Mouse (Mus musculus): ENCODE results near the gene Gclm. TPM values are rescaled to one million over a fixed set of nuclear protein-coding genes. Genes with fewer than 3 reads are reported as not detected.
"Not testable (repeated sequence)": the region's sequence is repeated elsewhere in the genome, so short reads cannot be mapped to it uniquely, and the experiment has no call there.

Gene Gclm
- polyA plus RNA-seq, 1 experiment from 2014 or later: 64.6 TPM

DNA sequence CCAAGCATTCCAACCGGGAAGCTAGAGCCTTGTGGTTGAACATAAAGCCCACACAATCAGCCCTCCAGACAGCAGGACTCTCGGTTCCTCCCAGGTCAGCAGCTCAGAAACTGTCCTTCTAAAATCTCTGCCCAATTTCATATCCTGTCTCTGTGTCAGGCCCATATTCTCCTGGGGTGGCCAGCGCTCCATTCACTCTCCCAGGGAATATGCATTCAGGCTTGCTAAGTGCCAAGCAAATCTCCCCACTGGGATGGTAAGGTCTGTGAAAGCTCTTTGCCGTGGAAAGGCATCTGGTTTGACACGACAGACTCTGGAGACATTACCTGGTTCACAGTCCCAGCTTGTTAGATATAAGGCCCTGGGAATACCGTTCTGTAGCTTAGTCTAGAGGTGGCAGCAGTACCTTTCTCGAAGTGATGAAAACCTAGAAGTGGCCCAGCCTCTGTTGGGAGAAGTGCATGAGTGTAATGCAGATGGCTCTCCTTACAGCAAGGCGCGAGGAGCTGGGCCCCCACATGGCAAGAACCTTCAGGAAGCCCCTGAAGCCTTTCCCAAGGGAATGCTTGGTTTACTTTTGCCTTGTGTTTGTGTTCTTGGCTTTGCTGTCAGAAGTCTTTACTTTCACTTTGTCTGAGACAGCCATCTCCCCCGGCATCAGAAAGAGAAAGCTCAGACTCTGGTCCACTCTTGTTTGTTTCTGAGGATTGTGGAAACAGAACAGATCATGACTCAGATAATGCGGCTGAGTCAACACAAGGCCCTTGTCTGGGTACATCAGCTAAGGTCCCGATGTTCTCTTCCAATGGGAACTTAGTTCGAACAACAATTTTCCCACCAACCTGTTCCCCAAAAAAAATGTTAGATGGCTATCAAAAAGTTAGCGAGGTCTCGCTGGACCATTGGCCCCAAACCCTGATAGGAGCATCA, 36.8 kb upstream of the Gclm start:
- no peak for ATAC-seq (ENCODE audit: low FRiP score)
- 88% methylated on average over 15 of the region's 15 CpGs for WGBS
- Histone ChIP-seq H3K4me1 (no peaks in the 10 kb centered on the region), H3K27me3 (no peaks in the 10 kb centered on the region), H3K4me3 (replicated peaks) (no peak overlapping the region), H3K27ac (no peak overlapping the region), H3K4me2 (no peak overlapping the region), H3K9ac (no peak overlapping the region), H3K9me3 (no peaks in the 10 kb centered on the region), H3K36me3 (replicated peaks) (no peaks in the 10 kb centered on the region)

DNA sequence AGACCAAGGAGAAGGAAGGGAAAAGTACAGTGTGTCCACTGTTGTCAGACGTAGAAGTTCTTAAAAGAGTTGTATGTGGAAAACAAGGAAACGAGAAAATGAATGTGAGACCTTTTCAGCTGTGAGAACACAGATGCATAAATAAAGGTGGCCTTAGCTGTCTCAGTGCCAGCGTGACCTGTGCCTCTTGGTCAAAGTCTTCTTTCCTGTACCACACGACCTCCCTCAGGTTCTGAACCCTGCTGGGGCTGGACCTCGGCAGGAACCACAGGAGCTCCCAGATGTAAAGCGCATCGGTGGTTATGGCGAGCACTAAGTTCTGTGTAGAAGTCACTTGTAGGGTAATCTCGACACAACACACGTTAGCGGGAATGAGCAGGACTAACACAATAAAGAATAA, 35.8 kb upstream of the Gclm start:
- H3K27ac ChIP-seq: no peak overlapping the region
- no peaks in the 10 kb centered on the region for H3K36me3 ChIP-seq (replicated peaks)
- no peak overlapping the region for H3K4me3 ChIP-seq (replicated peaks)
- no peak overlapping the region for H3K4me2 ChIP-seq
- H3K4me1 ChIP-seq: no peaks in the 10 kb centered on the region
- H3K9ac ChIP-seq: no peak overlapping the region
- H3K27me3 ChIP-seq: no peaks in the 10 kb centered on the region
- 91% methylated on average over 11 of the region's 11 CpGs for WGBS
- H3K9me3 ChIP-seq: no peaks in the 10 kb centered on the region
- ATAC-seq (ENCODE audit: low FRiP score): no peak

- Histone ChIP-seq H3K36me3 (replicated peaks) (no peaks in the 10 kb centered on the region), H3K27ac (no peak overlapping the region), H3K9me3 (no peaks in the 10 kb centered on the region), H3K4me1 (no peaks in the 10 kb centered on the region), H3K4me2 (no peak overlapping the region), H3K4me3 (replicated peaks) (no peak overlapping the region), H3K27me3 (no peaks in the 10 kb centered on the region), H3K9ac (no peak overlapping the region)
- ATAC-seq (ENCODE audit: low FRiP score): no peak
- WGBS: 63% methylated on average over 5 of the region's 5 CpGs
Observed at GRCm38 (mm10) chr3:122210434-122210833, 34.9 kb upstream of the Gclm start.

DNA sequence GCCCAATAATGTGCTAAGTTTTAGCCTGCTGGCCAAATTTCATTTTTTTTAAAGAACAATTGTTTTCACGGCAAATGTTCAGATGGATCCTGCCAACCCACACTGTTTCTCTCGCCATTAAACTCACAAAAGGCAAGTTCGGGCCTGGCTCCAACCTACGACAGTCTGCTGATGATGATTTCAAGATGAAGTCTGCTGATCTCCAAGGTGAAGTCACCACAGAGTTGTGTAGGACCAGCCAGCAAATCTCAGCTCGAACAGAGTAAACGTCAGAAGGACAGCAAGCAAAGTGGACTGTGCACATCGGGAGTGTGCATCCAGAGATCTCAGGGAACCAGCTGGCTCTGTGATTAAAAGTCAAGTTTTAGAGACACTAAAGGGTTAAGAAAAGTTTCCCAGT, 34.5 kb upstream of the Gclm start:
- no peak for ATAC-seq (ENCODE audit: low FRiP score)
- Histone ChIP-seq H3K9me3 (no peaks in the 10 kb centered on the region), H3K4me3 (replicated peaks) (no peak overlapping the region), H3K4me2 (no peak overlapping the region), H3K27ac (no peak overlapping the region), H3K4me1 (no peaks in the 10 kb centered on the region), H3K36me3 (replicated peaks) (no peaks in the 10 kb centered on the region), H3K27me3 (no peaks in the 10 kb centered on the region), H3K9ac (no peak overlapping the region)
- WGBS: 90% methylated on average over 7 of the region's 7 CpGs

DNA sequence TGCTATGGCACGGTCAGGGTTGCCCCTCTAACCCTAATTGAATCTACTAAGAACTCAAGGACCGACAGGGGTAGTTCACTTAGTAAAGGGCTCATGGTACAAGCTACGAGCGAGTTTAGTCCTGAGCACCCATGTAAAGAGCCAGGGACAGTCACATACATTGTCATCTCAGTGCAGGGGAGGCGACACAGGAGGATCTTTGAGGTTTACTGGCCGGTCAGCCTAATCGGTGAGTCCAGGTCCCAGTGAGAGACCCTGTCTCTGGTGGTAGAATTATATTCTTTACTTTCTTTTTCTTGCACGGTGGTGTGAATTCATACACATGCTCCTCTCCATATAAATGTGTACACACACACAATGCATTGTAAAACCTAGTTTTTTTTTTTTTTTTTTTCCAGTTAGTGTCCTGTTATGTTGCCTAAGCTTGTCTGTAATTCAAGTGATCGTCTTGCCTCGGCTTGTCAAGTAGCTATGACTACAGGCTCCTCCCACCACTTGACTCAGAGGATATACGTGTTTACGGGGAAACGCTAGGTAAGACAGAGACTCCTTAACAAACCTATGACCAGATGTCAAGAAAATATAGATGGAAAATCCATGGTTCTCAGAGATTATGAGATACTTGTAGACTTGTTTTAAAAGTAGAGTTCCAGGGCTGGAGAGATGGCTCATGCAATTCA, 33.8 kb upstream of the Gclm start:
- H3K9me3 ChIP-seq: no peaks in the 10 kb centered on the region
- no peak overlapping the region for H3K4me3 ChIP-seq (replicated peaks)
- H3K27me3 ChIP-seq: no peaks in the 10 kb centered on the region
- H3K27ac ChIP-seq: no peak overlapping the region
- H3K4me2 ChIP-seq: no peak overlapping the region
- H3K9ac ChIP-seq: no peak overlapping the region
- no peak for ATAC-seq (ENCODE audit: low FRiP score)
- no peaks in the 10 kb centered on the region for H3K4me1 ChIP-seq
- 85% methylated on average over 13 of the region's 13 CpGs for WGBS
- H3K36me3 ChIP-seq (replicated peaks): no peaks in the 10 kb centered on the region

DNA sequence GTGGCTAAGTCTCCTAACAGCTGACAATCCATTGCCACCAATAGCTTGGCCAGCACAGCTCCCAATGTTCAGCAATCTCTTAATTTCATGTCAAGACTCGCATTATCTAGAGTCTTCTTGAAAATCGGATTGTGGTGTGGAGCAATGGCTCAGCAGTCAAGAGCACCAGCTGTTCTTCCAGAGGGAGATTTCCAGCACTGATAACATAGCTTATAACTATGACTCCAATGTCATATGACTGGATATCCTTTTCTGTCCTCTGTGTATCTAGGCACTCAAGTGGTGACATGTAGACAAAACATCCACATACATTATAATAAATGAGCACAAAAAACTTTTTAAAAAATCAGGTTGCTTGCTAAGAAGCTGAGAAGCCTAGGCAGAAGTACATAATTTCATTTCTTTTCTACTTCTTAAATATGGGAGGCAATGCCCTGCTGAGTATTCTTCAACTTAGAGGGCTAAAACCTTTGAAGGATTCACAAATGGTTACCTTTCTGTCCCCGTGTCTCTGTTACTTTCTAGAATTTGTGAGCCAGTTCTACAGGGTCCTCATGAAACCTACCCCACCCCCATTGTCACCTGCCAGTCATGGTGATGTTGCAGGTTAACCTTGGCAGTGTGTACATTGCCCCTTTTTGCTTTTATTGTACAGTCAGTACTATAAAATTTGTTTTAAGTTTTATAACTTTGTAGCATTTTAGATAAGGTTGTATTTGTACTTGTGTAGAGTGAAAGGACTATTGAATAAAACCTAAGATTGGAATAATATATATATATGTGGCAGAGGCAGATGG, 23.9 kb upstream of the Gclm start:
- Histone ChIP-seq H3K36me3 (replicated peaks) (no peaks in the 10 kb centered on the region), H3K27me3 (no peaks in the 10 kb centered on the region), H3K27ac (no peak overlapping the region), H3K9ac (no peak overlapping the region), H3K9me3 (no peaks in the 10 kb centered on the region), H3K4me2 (no peak overlapping the region), H3K4me3 (replicated peaks) (no peak overlapping the region), H3K4me1 (no peaks in the 10 kb centered on the region)
- ATAC-seq (ENCODE audit: low FRiP score): no peak
- 86% methylated on average over 3 of the region's 3 CpGs for WGBS

- H3K4me2 ChIP-seq; H3K36me3 ChIP-seq (replicated peaks); ATAC-seq (ENCODE audit: low FRiP score); H3K4me3 ChIP-seq (replicated peaks); H3K9ac ChIP-seq; H3K4me1 ChIP-seq; H3K27ac ChIP-seq; H3K27me3 ChIP-seq; H3K9me3 ChIP-seq: not testable (repeated sequence)
- 85% methylated on average over 6 of the region's 6 CpGs for WGBS
Observed at GRCm38 (mm10) chr3:122226972-122227371, 18.4 kb upstream of the Gclm start.

DNA sequence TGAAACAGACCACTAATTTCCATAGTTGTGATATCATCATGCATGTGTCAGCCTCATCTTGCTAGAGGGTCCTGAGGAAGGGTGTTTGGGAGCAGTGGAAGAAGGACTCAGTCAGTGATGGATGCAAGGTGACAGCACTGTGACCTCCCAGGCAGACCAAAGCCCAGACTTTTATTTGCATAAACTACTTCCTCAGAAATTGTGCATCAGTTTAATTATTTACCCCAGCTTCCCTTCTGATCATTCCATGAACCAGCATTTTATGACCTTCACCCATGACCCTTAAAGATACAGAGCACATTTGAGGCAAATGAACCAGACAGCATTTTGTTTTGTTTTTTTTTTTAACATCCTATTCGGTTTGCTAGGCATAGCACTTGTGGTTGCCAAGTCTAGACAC, 9.6 kb upstream of the Gclm start:
- Histone ChIP-seq H3K36me3 (replicated peaks) (no peaks in the 10 kb centered on the region), H3K9me3 (no peaks in the 10 kb centered on the region), H3K27me3 (no peaks in the 10 kb centered on the region), H3K27ac (no peak overlapping the region), H3K9ac (no peak overlapping the region), H3K4me3 (replicated peaks) (no peak overlapping the region), H3K4me2 (no peak overlapping the region), H3K4me1 (no peaks in the 10 kb centered on the region)
- ATAC-seq (ENCODE audit: low FRiP score): no peak
- WGBS: 71% methylated on average over 1 of the region's 1 CpGs

DNA sequence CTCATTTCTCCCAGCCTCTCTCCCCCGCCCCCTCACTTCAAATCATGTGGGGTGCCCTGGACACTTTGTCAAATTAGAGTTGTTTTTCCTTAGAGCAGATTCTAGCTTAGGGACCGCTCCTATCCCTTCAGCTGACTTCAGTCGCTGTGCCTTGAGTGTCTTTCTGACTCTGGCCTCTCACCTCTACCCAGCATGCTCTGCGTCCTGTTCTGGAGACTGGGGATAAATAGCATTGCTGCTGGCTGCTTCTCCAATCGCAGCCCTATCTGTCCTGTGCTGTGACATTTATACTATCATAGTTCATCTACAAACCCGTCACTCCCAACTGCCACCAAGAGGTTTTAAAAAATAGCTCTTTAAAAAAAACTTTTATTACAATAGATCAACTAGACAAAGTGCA, 2.5 kb upstream of the Gclm start:
- ATAC-seq (ENCODE audit: low FRiP score): no peak
- Histone ChIP-seq H3K9ac (no peak overlapping the region), H3K9me3 (no peaks in the 10 kb centered on the region), H3K27ac (no peak overlapping the region), H3K4me1 (peaks cover 29% of the 10 kb centered on the region), H3K36me3 (replicated peaks) (no peaks in the 10 kb centered on the region), H3K4me2 (no peak overlapping the region), H3K4me3 (replicated peaks) (no peak overlapping the region), H3K27me3 (no peaks in the 10 kb centered on the region)
- WGBS: 53% methylated on average over 6 of the region's 6 CpGs

- H3K27ac ChIP-seq: no peak overlapping the region; the same call in 1 of the 2 replicates
- no peak overlapping the region for H3K4me3 ChIP-seq (replicated peaks)
- no peaks in the 10 kb centered on the region for H3K36me3 ChIP-seq (replicated peaks)
- peaks cover 29% of the 10 kb centered on the region for H3K4me1 ChIP-seq
- no peak overlapping the region for H3K9ac ChIP-seq
- 48% methylated on average over 14 of the region's 14 CpGs for WGBS
- H3K4me2 ChIP-seq: no peak overlapping the region
- H3K27me3 ChIP-seq: no peaks in the 10 kb centered on the region
- no peak for ATAC-seq (ENCODE audit: low FRiP score)
- H3K9me3 ChIP-seq: no peaks in the 10 kb centered on the region
Observed at GRCm38 (mm10) chr3:122243416-122244167, 1.8 kb upstream of the Gclm start.

- peak overlapping the region; percentile 71; the same call in 1 of the 2 replicates for H3K27ac ChIP-seq
- peak overlapping the region; percentile 78 for H3K4me2 ChIP-seq
- H3K27me3 ChIP-seq: no peaks in the 10 kb centered on the region
- H3K36me3 ChIP-seq (replicated peaks): no peaks in the 10 kb centered on the region
- WGBS: 45% methylated on average over 6 of the region's 6 CpGs
- no peak for ATAC-seq (ENCODE audit: low FRiP score)
- H3K4me1 ChIP-seq: peaks cover 29% of the 10 kb centered on the region
- no peaks in the 10 kb centered on the region for H3K9me3 ChIP-seq
- H3K4me3 ChIP-seq (replicated peaks): peak overlapping the region; percentile 90
- peak overlapping the region; percentile 36; the same call in 1 of the 2 replicates for H3K9ac ChIP-seq
Observed at GRCm38 (mm10) chr3:122244759-122245158, 598 bp upstream of the Gclm start.

Data from forebrain, embryonic 12.5 days (tissue).